Mouse (Mus musculus): Measurements from ENCODE around the gene Taar5. TPM values are rescaled to one million over a fixed set of nuclear protein-coding genes. Genes with fewer than 3 reads are reported as not detected.

Taar5 gene
- polyA plus RNA-seq, 1 experiment from 2014 or later: 1.3 TPM

DNA sequence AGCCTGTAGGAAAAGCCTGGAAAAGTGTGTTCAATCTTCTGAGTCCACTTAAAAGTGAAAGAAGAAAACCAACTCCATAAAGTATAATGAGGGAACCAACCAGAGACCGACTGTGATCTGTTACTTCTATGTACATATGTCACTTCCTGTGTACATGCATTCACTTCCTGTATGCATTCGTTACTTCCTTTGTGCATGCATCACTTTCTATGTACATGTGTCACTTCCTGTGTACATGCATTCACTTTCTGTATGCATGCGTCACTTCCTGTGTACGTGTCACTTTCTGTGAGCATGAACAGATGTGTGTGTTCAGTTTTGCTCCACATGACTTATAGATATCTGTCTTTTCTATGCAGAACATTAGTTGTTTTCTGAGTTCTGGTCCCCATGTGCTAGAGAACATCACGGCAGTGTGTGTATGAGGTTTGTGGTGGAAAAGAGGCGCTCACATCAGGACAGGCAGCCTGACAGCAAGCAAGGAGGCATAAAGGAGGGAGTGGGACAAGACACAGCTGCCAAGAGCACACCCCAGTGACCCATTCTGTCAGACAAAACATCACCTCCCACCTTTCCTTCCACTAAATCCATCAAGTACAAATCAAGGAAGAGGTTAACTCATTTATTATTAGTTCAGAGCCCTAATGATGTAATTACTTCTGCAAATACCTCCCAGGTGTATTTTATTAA lies 5.4 kb upstream of the Taar5 start:
- Histone ChIP-seq H3K4me2 (replicated peaks) (no peak overlapping the region), H3K9me3 (replicated peaks) (no peaks in the 10 kb centered on the region), H3K4me1 (no peaks in the 10 kb centered on the region), H3K4me3 (no peak overlapping the region), H3K36me3 (no peaks in the 10 kb centered on the region), H3K27ac (no peak overlapping the region), H3K9ac (no peak overlapping the region), H3K27me3 (no peaks in the 10 kb centered on the region)
- WGBS: 89% methylated on average over 6 of the region's 6 CpGs
- ATAC-seq (ENCODE audit: low FRiP score): no peak

DNA sequence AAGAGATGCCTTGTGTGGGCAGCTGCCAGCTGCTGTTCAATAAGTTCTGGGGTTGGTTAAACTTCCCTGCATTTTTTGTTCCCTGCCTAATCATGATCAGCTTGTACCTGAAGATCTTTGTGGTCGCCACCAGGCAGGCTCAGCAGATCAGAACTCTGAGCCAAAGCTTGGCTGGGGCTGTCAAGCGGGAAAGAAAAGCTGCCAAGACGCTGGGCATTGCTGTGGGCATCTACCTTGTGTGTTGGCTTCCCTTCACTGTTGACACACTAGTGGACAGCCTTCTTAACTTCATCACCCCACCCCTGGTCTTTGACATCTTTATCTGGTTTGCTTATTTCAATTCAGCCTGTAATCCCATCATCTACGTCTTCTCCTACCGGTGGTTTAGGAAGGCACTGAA lies 750 bp downstream of the Taar5 start:
- H3K36me3 ChIP-seq: no peaks in the 10 kb centered on the region
- no peak overlapping the region for H3K4me3 ChIP-seq
- no peak overlapping the region for H3K9ac ChIP-seq
- no peaks in the 10 kb centered on the region for H3K27me3 ChIP-seq
- no peak overlapping the region for H3K27ac ChIP-seq
- 81% methylated on average over 5 of the region's 5 CpGs for WGBS
- no peak overlapping the region for H3K4me2 ChIP-seq (replicated peaks)
- no peaks in the 10 kb centered on the region for H3K9me3 ChIP-seq (replicated peaks)
- no peaks in the 10 kb centered on the region for H3K4me1 ChIP-seq
- no peak for ATAC-seq (ENCODE audit: low FRiP score)

DNA sequence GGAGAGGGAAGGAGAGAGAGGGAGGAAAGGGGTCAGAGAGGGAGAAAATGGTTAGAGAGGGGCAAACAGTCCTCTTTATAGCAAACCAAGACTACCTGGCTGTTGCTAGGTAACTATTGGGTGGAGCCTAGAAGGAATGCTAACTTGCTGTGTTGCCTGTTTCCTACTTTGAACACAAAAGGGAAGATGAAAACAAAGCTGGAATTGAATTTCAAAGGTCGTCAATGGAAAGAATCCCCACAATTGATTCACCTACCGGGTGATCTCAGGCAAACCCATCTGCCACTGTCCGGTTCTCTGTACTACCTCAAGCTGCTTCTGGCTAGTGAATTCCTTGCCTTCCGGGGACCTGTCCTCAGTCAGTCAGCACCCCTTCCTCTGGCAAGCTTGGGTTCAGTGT lies 7.5 kb downstream of the Taar5 start:
- Histone ChIP-seq H3K9ac (no peak overlapping the region), H3K27me3 (0 out of 2 replicates have a peak, but pooled peaks cover 3% of the 10 kb centered on the region), H3K36me3 (no peaks in the 10 kb centered on the region), H3K4me2 (replicated peaks) (no peak overlapping the region), H3K4me3 (no peak overlapping the region), H3K27ac (no peak overlapping the region), H3K9me3 (replicated peaks) (no peaks in the 10 kb centered on the region), H3K4me1 (no peaks in the 10 kb centered on the region)
- ATAC-seq (ENCODE audit: low FRiP score): no peak
- WGBS: 38% methylated on average over 4 of the region's 4 CpGs

DNA sequence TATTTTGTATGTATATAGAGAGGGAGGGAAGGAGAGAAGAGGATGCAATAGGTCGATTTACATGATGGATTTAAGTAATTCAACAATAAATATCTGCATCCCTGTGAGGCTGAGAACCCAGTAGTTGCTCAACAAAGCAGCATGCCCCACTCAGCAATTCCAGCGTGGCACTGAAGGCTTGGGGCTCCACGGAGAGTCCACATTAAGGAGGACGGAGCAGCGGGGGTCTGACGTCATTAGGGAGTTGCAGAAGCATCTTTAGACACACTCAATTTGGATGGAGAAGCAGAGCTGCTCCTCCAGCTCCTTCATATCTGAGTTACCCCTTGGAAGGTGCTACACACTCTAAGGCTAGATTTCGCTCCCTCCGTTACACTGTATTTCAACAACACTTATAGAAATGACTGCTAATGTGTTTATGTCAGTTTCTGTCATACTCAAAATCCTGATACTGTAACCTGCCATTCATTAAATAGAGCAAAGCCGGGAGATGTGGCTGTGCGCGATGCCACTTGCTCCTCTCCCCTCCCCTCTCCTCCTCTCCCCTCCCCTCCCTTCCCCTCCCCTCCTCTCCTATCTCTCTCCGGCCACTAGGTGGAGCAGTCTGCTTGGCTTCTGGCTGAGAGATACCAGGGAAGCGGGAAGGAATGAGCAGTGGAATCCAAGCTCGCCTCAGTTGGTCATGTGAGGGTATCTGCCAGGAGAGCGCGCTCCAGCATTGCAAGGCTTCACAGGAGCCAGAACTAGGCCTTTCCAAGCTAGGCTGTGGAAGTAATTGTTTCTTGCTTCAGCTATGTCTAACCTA lies 8.6 kb downstream of the Taar5 start:
- no peak overlapping the region for H3K4me3 ChIP-seq
- H3K9ac ChIP-seq: no peak overlapping the region
- ATAC-seq (ENCODE audit: low FRiP score): peak; percentile 75
- no peaks in the 10 kb centered on the region for H3K36me3 ChIP-seq
- 41% methylated on average over 16 of the region's 16 CpGs for WGBS
- no peak overlapping the region for H3K4me2 ChIP-seq (replicated peaks)
- H3K9me3 ChIP-seq (replicated peaks): no peaks in the 10 kb centered on the region
- 0 out of 2 replicates have a peak, but pooled peaks cover 3% of the 10 kb centered on the region for H3K27me3 ChIP-seq
- no peaks in the 10 kb centered on the region for H3K4me1 ChIP-seq
- no peak overlapping the region for H3K27ac ChIP-seq

DNA sequence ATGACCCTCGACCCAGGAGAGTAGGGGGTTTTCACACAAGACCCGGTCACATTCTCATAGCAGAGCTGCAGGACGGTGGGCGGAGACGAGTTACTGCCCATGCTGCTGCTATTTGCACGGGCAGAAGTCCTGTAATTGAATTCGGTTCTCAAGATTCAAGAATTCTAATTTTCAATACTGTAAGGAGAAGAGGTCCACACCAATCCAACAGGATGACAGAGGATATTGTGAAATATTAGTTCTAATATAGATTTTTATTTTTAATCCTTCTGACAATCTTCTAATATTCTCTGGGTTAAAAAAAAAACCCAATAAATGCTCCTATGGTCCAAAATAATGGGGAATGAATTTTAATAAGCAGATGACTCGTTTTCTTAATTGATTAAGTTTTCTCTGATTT lies 15.0 kb downstream of the Taar5 start, which contains the start of gene Taar6:
Taar6 (minus strand) TSS at position 101 of the 400 bp plus-strand sequence.
- H3K4me3 ChIP-seq: no peak within 1 kb of the TSS
- H3K4me2 ChIP-seq (replicated peaks): no peak within 1 kb of the TSS
- H3K9me3 ChIP-seq (replicated peaks): no peaks in the 10 kb centered on the region
- no peak for ATAC-seq (ENCODE audit: low FRiP score)
- H3K4me1 ChIP-seq: no peaks in the 10 kb centered on the region
- no peak within 1 kb of the TSS for H3K27ac ChIP-seq
- no peak within 1 kb of the TSS for H3K9ac ChIP-seq
- no peaks in the 10 kb centered on the region for H3K27me3 ChIP-seq
- no peaks in the 10 kb centered on the region for H3K36me3 ChIP-seq
- 65% methylated on average over 8 of the region's 8 CpGs for WGBS

DNA sequence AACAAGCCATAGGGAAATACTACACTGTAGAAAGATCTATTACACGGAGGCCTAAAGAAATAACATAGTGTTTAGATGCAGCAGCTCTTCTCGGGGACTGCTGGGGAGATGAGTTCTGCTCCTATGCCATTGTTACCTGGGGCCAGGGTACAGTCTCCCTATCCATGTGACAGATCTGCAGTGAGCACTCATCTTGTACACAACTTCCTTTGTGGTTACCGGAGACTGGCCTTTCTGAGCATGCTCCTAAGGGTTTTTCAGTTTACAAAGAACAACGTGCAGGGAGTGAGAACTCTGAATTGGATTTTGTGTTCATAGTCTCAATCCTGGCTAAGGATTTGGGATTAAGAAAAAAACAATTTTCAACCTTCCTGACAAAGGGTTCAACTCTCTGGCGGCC lies 15.9 kb downstream of the Taar5 start:
- H3K36me3 ChIP-seq: no peaks in the 10 kb centered on the region
- 88% methylated on average over 5 of the region's 5 CpGs for WGBS
- H3K4me3 ChIP-seq: no peak overlapping the region
- H3K9me3 ChIP-seq (replicated peaks): no peaks in the 10 kb centered on the region
- no peak overlapping the region for H3K27ac ChIP-seq
- no peaks in the 10 kb centered on the region for H3K4me1 ChIP-seq
- no peak overlapping the region for H3K9ac ChIP-seq
- no peak for ATAC-seq (ENCODE audit: low FRiP score)
- H3K27me3 ChIP-seq: no peaks in the 10 kb centered on the region
- H3K4me2 ChIP-seq (replicated peaks): no peak overlapping the region

DNA sequence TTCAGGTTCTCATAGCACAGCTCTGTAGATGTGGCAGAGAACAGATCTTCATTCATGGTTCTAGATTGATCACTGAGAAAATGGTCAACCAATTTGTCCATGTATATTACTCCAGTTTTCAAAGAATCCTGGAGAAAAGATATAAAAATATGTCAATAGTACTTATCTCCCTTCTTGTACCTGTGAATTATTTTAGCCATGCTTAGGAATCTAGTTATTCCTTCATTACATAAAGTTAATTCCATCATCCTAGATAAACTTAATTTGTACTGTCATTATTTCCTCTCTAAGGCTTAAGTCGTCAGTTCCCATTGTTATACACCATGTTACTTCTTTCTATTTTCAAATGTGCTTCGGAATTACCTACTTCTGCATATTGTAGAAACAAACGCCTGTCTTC lies 22.9 kb downstream of the Taar5 start, which contains the start of gene Taar7a:
Taar7a (minus strand) TSS at position 101 of the 400 bp plus-strand sequence.
- H3K36me3 ChIP-seq: no peaks in the 10 kb centered on the region
- no peaks in the 10 kb centered on the region for H3K4me1 ChIP-seq
- H3K9me3 ChIP-seq (replicated peaks): no peaks in the 10 kb centered on the region
- H3K4me3 ChIP-seq: no peak within 1 kb of the TSS
- no peaks in the 10 kb centered on the region for H3K27me3 ChIP-seq
- WGBS: 89% methylated on average over 3 of the region's 3 CpGs
- no peak for ATAC-seq (ENCODE audit: low FRiP score)
- no peak within 1 kb of the TSS for H3K4me2 ChIP-seq (replicated peaks)
- H3K27ac ChIP-seq: no peak within 1 kb of the TSS
- H3K9ac ChIP-seq: no peak within 1 kb of the TSS

DNA sequence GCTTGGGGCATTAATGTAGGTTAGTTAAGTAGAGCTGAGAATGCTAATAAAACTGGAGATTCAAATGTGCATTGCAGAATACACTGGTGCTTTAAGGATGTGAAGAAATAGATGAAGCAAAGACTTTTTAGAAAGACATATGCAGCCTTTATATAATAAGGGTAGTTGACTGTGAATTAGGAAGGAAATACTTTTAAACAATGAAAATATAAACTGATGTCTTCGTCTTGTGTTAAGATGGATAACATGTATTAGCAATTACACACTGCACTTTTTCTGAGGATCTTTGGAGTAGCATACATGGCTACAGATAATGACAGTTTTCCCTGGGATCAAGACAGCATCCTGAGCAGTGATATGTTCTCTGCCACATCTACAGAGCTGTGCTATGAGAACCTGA lies 29.1 kb downstream of the Taar5 start, which contains the start of gene Taar7b:
Taar7b (plus strand) TSS at position 301 of the 400 bp plus-strand sequence.
- WGBS: 94% methylated on average over 1 of the region's 1 CpGs
- no peak for ATAC-seq (ENCODE audit: low FRiP score)
- H3K4me1 ChIP-seq: no peaks in the 10 kb centered on the region

DNA sequence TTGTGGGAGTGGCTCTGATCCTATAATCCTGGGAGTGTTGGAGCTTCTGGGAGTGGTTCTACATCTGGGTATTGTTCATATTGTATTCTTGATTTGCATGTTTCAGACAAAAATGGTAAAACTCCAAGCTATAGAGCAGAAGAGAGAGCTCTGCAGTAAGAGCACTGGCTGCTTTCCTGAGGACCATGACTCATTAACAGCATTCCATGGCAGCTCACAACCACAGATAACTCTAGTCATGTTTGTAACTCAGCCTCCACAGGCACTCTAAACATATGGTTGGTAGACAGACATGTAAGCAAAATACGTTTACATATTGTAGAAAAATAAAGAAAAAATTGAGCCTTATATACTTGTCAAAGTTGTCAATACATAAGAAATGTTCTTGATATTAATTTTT lies 35.9 kb downstream of the Taar5 start:
- Histone ChIP-seq H3K9ac (no peak overlapping the region), H3K4me2 (replicated peaks) (no peak overlapping the region), H3K36me3 (no peaks in the 10 kb centered on the region), H3K4me1 (no peaks in the 10 kb centered on the region), H3K4me3 (no peak overlapping the region), H3K9me3 (replicated peaks) (no peaks in the 10 kb centered on the region), H3K27ac (no peak overlapping the region), H3K27me3 (no peaks in the 10 kb centered on the region)
- no peak for ATAC-seq (ENCODE audit: low FRiP score)
- 78% methylated on average over 1 of the region's 1 CpGs for WGBS

More for the DNA sequence above, 29.1 kb downstream of the Taar5 start, which contains the start of gene Taar7b:
- Histone ChIP-seq H3K9ac (no peak within 1 kb of the TSS), H3K4me2 (replicated peaks) (no peak within 1 kb of the TSS), H3K9me3 (replicated peaks) (no peaks in the 10 kb centered on the region), H3K27me3 (no peaks in the 10 kb centered on the region), H3K36me3 (no peaks in the 10 kb centered on the region), H3K4me3 (no peak within 1 kb of the TSS), H3K27ac (no peak within 1 kb of the TSS)

DNA sequence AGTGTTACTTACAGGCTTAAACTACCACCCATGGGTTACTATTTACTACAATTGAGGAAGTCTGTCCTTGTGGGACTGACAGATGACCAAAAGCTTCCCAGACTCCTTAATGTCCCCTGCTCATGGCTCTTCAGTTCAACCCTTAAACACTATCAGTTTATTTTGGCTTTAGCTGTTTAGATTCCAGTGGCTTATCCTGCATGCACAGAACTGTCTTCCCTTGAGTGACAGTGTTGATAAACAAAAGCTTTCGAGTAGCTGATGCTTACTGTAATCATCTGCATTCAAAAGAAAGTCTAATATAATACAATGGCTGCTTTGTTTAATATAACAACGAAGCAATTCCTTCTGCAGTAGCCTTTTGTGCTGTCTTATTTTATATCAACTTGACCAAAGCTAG lies 36.5 kb downstream of the Taar5 start:
- H3K9ac ChIP-seq: no peak overlapping the region
- no peak for ATAC-seq (ENCODE audit: low FRiP score)
- no peaks in the 10 kb centered on the region for H3K4me1 ChIP-seq
- H3K27me3 ChIP-seq: no peaks in the 10 kb centered on the region
- no peaks in the 10 kb centered on the region for H3K36me3 ChIP-seq
- H3K9me3 ChIP-seq (replicated peaks): no peaks in the 10 kb centered on the region
- no peak overlapping the region for H3K4me3 ChIP-seq
- no peak overlapping the region for H3K4me2 ChIP-seq (replicated peaks)
- no peak overlapping the region for H3K27ac ChIP-seq
- WGBS: 59% methylated on average over 2 of the region's 2 CpGs

DNA sequence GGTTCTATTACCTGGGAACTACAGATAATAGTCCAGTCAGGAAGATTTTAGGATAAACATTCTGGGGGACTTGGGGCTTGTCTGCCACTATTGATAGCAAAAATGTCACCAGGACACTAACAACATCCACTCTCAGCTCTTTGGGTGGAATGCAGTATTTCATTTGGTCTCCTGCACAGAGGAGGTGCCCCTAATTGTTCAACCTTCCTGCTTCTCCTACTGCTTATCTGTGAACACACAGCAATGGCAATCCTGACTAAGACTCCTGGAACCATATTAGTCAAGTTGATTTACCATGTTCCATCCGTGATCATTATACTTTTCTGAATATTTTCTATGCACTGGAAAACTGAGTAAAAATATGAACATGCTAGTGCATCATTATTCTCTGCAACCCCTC lies 37.6 kb downstream of the Taar5 start:
- WGBS: 76% methylated on average over 1 of the region's 1 CpGs
- H3K4me2 ChIP-seq (replicated peaks): no peak overlapping the region

More for the DNA sequence above, 37.6 kb downstream of the Taar5 start:
- Histone ChIP-seq H3K27ac (no peak overlapping the region), H3K9me3 (replicated peaks) (no peaks in the 10 kb centered on the region), H3K9ac (no peak overlapping the region), H3K27me3 (no peaks in the 10 kb centered on the region), H3K4me1 (no peaks in the 10 kb centered on the region), H3K4me3 (no peak overlapping the region), H3K36me3 (no peaks in the 10 kb centered on the region)
- ATAC-seq (ENCODE audit: low FRiP score): no peak

Measured in hindbrain, embryonic 12.5 days (tissue).